Mouse (Mus musculus) forebrain, embryonic 12.5 days (tissue): ENCODE data around the gene Mpo. TPM values are rescaled to one million over a fixed set of nuclear protein-coding genes. Genes with fewer than 3 reads are reported as not detected.

ENCODE experiments used
- ATAC-seq: fragments of 200-750 bp; cut with Nextera tagmentation; 2 replicates; pipeline ENCODE4 v1.8.0; 2017; ENCODE audit warnings: moderate TSS enrichment; ENCODE audit not compliant: low FRiP score
- H3K27ac ChIP-seq: fragments of 300-500 bp; sonication (generic); 2 replicates; pipeline ENCODE4 v1.5.1; 2016; ENCODE audit warnings: mild to moderate bottlenecking
- H3K27me3 ChIP-seq: fragments of 300-500 bp; sonication (generic); 2 replicates; pipeline ENCODE4 v1.6.1; 2016; ENCODE audit warnings: mild to moderate bottlenecking
- H3K36me3 ChIP-seq: fragments of 300-500 bp; sonication (generic); replicated peaks from 2 replicates; pipeline ENCODE4 v1.6.1; 2016; ENCODE audit warnings: mild to moderate bottlenecking
- H3K4me1 ChIP-seq: fragments of 300-500 bp; sonication (generic); 2 replicates; pipeline ENCODE4 v1.6.1; 2016
- H3K4me2 ChIP-seq: fragments of 300-500 bp; sonication (generic); 2 replicates; pipeline ENCODE4 v1.6.1; 2016; ENCODE audit warnings: mild to moderate bottlenecking, moderate library complexity
- H3K4me3 ChIP-seq: fragments of 300-500 bp; sonication (generic); replicated peaks from 2 replicates; pipeline ENCODE4 v1.5.1; 2016; ENCODE audit warnings: mild to moderate bottlenecking
- H3K9ac ChIP-seq: fragments of 300-500 bp; sonication (generic); 2 replicates; pipeline ENCODE4 v1.6.1; 2016; ENCODE audit warnings: mild to moderate bottlenecking
- H3K9me3 ChIP-seq: fragments of 300-500 bp; sonication (generic); 2 replicates; pipeline ENCODE4 v1.6.1; 2016
- WGBS: fragments of 180-500 bp; shearing (Covaris S2); methylation state at CpG from one replicate; pipeline ENCODE4 v1.1.7; 2016; 5-methylcytosine and 5-hydroxymethylcytosine counted together
- polyA plus RNA-seq: library from polyadenylated mRNA; unstranded; fragments of >200 nt; fragmentation: Nextera tagmentation; extraction: Ambion mirVana; gene quantifications from 2 replicates; pipeline ENCODE4 v1.2.1, GENCODE M21; 2016

The Mpo gene
- polyA plus RNA-seq, 1 experiment from 2014 or later = 1.1 TPM

- no peaks in the 10 kb centered on the region for H3K27me3 ChIP-seq
- no peak overlapping the region for H3K4me2 ChIP-seq
- WGBS = 75% methylated on average over 4 of the region's 4 CpGs
- H3K4me3 ChIP-seq = no peak overlapping the region
- no peak overlapping the region for H3K9ac ChIP-seq
- no peak overlapping the region for H3K27ac ChIP-seq
- H3K4me1 ChIP-seq = no peaks in the 10 kb centered on the region
- no peak for ATAC-seq
- H3K9me3 ChIP-seq = no peaks in the 10 kb centered on the region
- no peaks in the 10 kb centered on the region for H3K36me3 ChIP-seq
These were observed 41.9 kb upstream of the Mpo start for GRCm38 (mm10) chr11:87751491-87751966.

GRCm38 (mm10) chr11:87752307-87752706 lies 41.1 kb upstream of the Mpo start:
- Histone ChIP-seq H3K9ac (no peak overlapping the region), H3K4me1 (no peaks in the 10 kb centered on the region), H3K9me3 (no peaks in the 10 kb centered on the region), H3K27me3 (no peaks in the 10 kb centered on the region), H3K36me3 (no peaks in the 10 kb centered on the region), H3K4me3 (no peak overlapping the region), H3K27ac (no peak overlapping the region), H3K4me2 (no peak overlapping the region)
- ATAC-seq = no peak
- WGBS = 73% methylated on average over 1 of the region's 1 CpGs

GRCm38 (mm10) chr11:87753255-87753654 lies 40.1 kb upstream of the Mpo start:
- ATAC-seq = no peak
- Histone ChIP-seq H3K27me3 (0 out of 2 replicates have a peak, but pooled peaks cover 2% of the 10 kb centered on the region), H3K4me3 (no peak overlapping the region), H3K27ac (no peak overlapping the region), H3K36me3 (no peaks in the 10 kb centered on the region), H3K9me3 (no peaks in the 10 kb centered on the region), H3K4me2 (no peak overlapping the region), H3K9ac (no peak overlapping the region), H3K4me1 (no peaks in the 10 kb centered on the region)
- 86% methylated on average over 8 of the region's 8 CpGs for whole genome bisulfite sequencing

GRCm38 (mm10) chr11:87753891-87754501 lies 39.4 kb upstream of the Mpo start:
- no peak overlapping the region for H3K4me3 ChIP-seq
- no peak overlapping the region for H3K27ac ChIP-seq
- H3K4me1 ChIP-seq = no peaks in the 10 kb centered on the region
- H3K36me3 ChIP-seq = no peaks in the 10 kb centered on the region
- H3K9me3 ChIP-seq = no peaks in the 10 kb centered on the region
- WGBS = 90% methylated on average over 5 of the region's 5 CpGs
- H3K4me2 ChIP-seq = no peak overlapping the region
- H3K27me3 ChIP-seq = 0 out of 2 replicates have a peak, but pooled peaks cover 5% of the 10 kb centered on the region
- no peak for ATAC-seq
- no peak overlapping the region for H3K9ac ChIP-seq

- no peaks in the 10 kb centered on the region for H3K36me3 ChIP-seq
- WGBS = 78% methylated on average over 5 of the region's 5 CpGs
- H3K4me3 ChIP-seq = no peak overlapping the region
- H3K4me1 ChIP-seq = peaks cover under 1% of the 10 kb centered on the region; the same call in 1 of the 2 replicates
- H3K4me2 ChIP-seq = no peak overlapping the region
- no peak overlapping the region for H3K9ac ChIP-seq
- H3K9me3 ChIP-seq = no peaks in the 10 kb centered on the region
- H3K27me3 ChIP-seq = 0 out of 2 replicates have a peak, but pooled peaks cover 5% of the 10 kb centered on the region
- no peak for ATAC-seq
- no peak overlapping the region for H3K27ac ChIP-seq
These were observed 38.8 kb upstream of the Mpo start for GRCm38 (mm10) chr11:87754603-87755002.

GRCm38 (mm10) chr11:87755360-87756017 lies 37.9 kb upstream of the Mpo start:
- H3K4me2 ChIP-seq = no peak overlapping the region
- no peak overlapping the region for H3K9ac ChIP-seq
- H3K27me3 ChIP-seq = peaks cover 11% of the 10 kb centered on the region
- 70% methylated on average over 17 of the region's 17 CpGs for WGBS
- H3K27ac ChIP-seq = no peak overlapping the region
- ATAC-seq = no peak
- no peaks in the 10 kb centered on the region for H3K36me3 ChIP-seq
- H3K9me3 ChIP-seq = no peaks in the 10 kb centered on the region
- peaks cover 10% of the 10 kb centered on the region for H3K4me1 ChIP-seq
- H3K4me3 ChIP-seq = no peak overlapping the region

- no peak overlapping the region for H3K4me3 ChIP-seq
- WGBS = 91% methylated on average over 15 of the region's 15 CpGs
- H3K9me3 ChIP-seq = no peaks in the 10 kb centered on the region
- peaks cover 19% of the 10 kb centered on the region for H3K27me3 ChIP-seq
- no peak overlapping the region for H3K9ac ChIP-seq
- no peaks in the 10 kb centered on the region for H3K36me3 ChIP-seq
- no peak for ATAC-seq
- H3K27ac ChIP-seq = no peak overlapping the region
- H3K4me2 ChIP-seq = no peak overlapping the region
- H3K4me1 ChIP-seq = peaks cover 18% of the 10 kb centered on the region
These were observed 37.0 kb upstream of the Mpo start for GRCm38 (mm10) chr11:87756251-87756820.

GRCm38 (mm10) chr11:87757001-87757954 lies 36.1 kb upstream of the Mpo start:
- Histone ChIP-seq H3K36me3 (no peaks in the 10 kb centered on the region), H3K4me3 (no peak overlapping the region), H3K27me3 (peaks cover 28% of the 10 kb centered on the region), H3K9ac (no peak overlapping the region), H3K9me3 (no peaks in the 10 kb centered on the region), H3K4me1 (peaks cover 26% of the 10 kb centered on the region), H3K27ac (no peak overlapping the region), H3K4me2 (no peak overlapping the region)
- WGBS = 89% methylated on average over 25 of the region's 25 CpGs
- ATAC-seq = no peak

- Histone ChIP-seq H3K36me3 (no peaks in the 10 kb centered on the region), H3K4me3 (no peak overlapping the region), H3K9ac (no peak overlapping the region), H3K4me1 (peaks cover 36% of the 10 kb centered on the region), H3K27me3 (peaks cover 39% of the 10 kb centered on the region), H3K9me3 (no peaks in the 10 kb centered on the region), H3K27ac (no peak overlapping the region), H3K4me2 (no peak overlapping the region)
- WGBS = 83% methylated on average over 7 of the region's 7 CpGs
- no peak for ATAC-seq
These were observed 35.0 kb upstream of the Mpo start for GRCm38 (mm10) chr11:87758161-87758911.

GRCm38 (mm10) chr11:87758957-87759608 lies 34.3 kb upstream of the Mpo start:
- 82% methylated on average over 4 of the region's 4 CpGs for WGBS
- H3K4me2 ChIP-seq = no peak overlapping the region
- no peak for ATAC-seq
- no peaks in the 10 kb centered on the region for H3K36me3 ChIP-seq
- H3K27me3 ChIP-seq = peaks cover 42% of the 10 kb centered on the region
- H3K27ac ChIP-seq = no peak overlapping the region
- no peak overlapping the region for H3K4me3 ChIP-seq
- peaks cover 44% of the 10 kb centered on the region for H3K4me1 ChIP-seq
- H3K9ac ChIP-seq = no peak overlapping the region
- H3K9me3 ChIP-seq = no peaks in the 10 kb centered on the region

- no peaks in the 10 kb centered on the region for H3K36me3 ChIP-seq
- 11% methylated on average over 3 of the region's 3 CpGs for WGBS
- peaks cover 48% of the 10 kb centered on the region for H3K4me1 ChIP-seq
- ATAC-seq = no peak
- H3K9ac ChIP-seq = no peak overlapping the region
- H3K27me3 ChIP-seq = peaks cover 43% of the 10 kb centered on the region
- no peaks in the 10 kb centered on the region for H3K9me3 ChIP-seq
- H3K4me2 ChIP-seq = peak overlapping the region; percentile 98; the same call in 1 of the 2 replicates
- peak overlapping the region; percentile 63; the same call in 1 of the 2 replicates for H3K27ac ChIP-seq
- H3K4me3 ChIP-seq = no peak overlapping the region
These were observed 33.8 kb upstream of the Mpo start for GRCm38 (mm10) chr11:87759609-87760005.
